Mouse (Mus musculus): ENCODE measurements around the gene Zfp934. TPM values are rescaled to one million over a fixed set of nuclear protein-coding genes. Genes with fewer than 3 reads are reported as not detected.
"Not testable (repeated sequence)": the region's sequence is repeated elsewhere in the genome, so short reads cannot be mapped to it uniquely, and the experiment has no call there.

Zfp934 gene
- polyA plus RNA-seq (2014; fragmentation: Nextera tagmentation; extraction: Ambion mirVana) = 13.7 and 15.3 TPM in 2 replicates

- not testable (repeated sequence) for H3K27ac ChIP-seq (ENCODE audit: low read depth, low read length); H3K27me3 ChIP-seq (ENCODE audit: control insufficient read depth, insufficient read depth, low read length); H3K9me3 ChIP-seq (replicated peaks; ENCODE audit: control insufficient read depth, low read length); ATAC-seq (replicated peaks; ENCODE audit: insufficient number of reproducible peaks, low FRiP score, low TSS enrichment); H3K9ac ChIP-seq (ENCODE audit: low read depth, low read length); H3K4me1 ChIP-seq (ENCODE audit: control insufficient read depth, insufficient read depth, low read length); H3K36me3 ChIP-seq (ENCODE audit: control insufficient read depth, insufficient read depth, low read length); H3K4me3 ChIP-seq (ENCODE audit: low read depth, low read length); H3K4me2 ChIP-seq
- WGBS (ENCODE audit: insufficient replicate concordance) = 80% methylated on average over 2 of the region's 6 CpGs
Observed at GRCm38 (mm10) chr13:62571099-62571498, at the start of gene Zfp934. TSS of gene Zfp934 (minus strand) at chr13:62571199.

GRCm38 (mm10) chr13:62617449-62617848, 46.5 kb upstream of the Zfp934 start:
- H3K9me3 ChIP-seq (replicated peaks; ENCODE audit: control insufficient read depth, low read length); H3K9ac ChIP-seq (ENCODE audit: low read depth, low read length); H3K36me3 ChIP-seq (ENCODE audit: control insufficient read depth, insufficient read depth, low read length); H3K27me3 ChIP-seq (ENCODE audit: control insufficient read depth, insufficient read depth, low read length); ATAC-seq (replicated peaks; ENCODE audit: insufficient number of reproducible peaks, low FRiP score, low TSS enrichment); H3K27ac ChIP-seq (ENCODE audit: low read depth, low read length); H3K4me3 ChIP-seq (ENCODE audit: low read depth, low read length); H3K4me1 ChIP-seq (ENCODE audit: control insufficient read depth, insufficient read depth, low read length); H3K4me2 ChIP-seq: not testable (repeated sequence)
- 87% methylated on average over 4 of the region's 4 CpGs for WGBS (ENCODE audit: insufficient replicate concordance)

- not testable (repeated sequence) for H3K4me3 ChIP-seq (ENCODE audit: low read depth, low read length); H3K27ac ChIP-seq (ENCODE audit: low read depth, low read length); H3K36me3 ChIP-seq (ENCODE audit: control insufficient read depth, insufficient read depth, low read length); ATAC-seq (replicated peaks; ENCODE audit: insufficient number of reproducible peaks, low FRiP score, low TSS enrichment); H3K4me2 ChIP-seq; H3K27me3 ChIP-seq (ENCODE audit: control insufficient read depth, insufficient read depth, low read length); H3K4me1 ChIP-seq (ENCODE audit: control insufficient read depth, insufficient read depth, low read length); H3K9ac ChIP-seq (ENCODE audit: low read depth, low read length); H3K9me3 ChIP-seq (replicated peaks; ENCODE audit: control insufficient read depth, low read length)
- 29% methylated on average over 1 of the region's 1 CpGs for WGBS (ENCODE audit: insufficient replicate concordance)
Observed at GRCm38 (mm10) chr13:62561696-62562095, 9.3 kb downstream of the Zfp934 start.

GRCm38 (mm10) chr13:62558189-62559110, 12.5 kb downstream of the Zfp934 start, which contains the start of gene Zfp935:
TSS of gene Zfp935 (minus strand) at chr13:62558511.
- Histone ChIP-seq H3K9ac (ENCODE audit: low read depth, low read length) (peak within 1 kb of the TSS; percentile 54; the same call in 1 of the 2 replicates), H3K4me3 (ENCODE audit: low read depth, low read length) (peak within 1 kb of the TSS; percentile 44), H3K4me2 (peak within 1 kb of the TSS; percentile 34)
- not testable (repeated sequence) for H3K4me1 ChIP-seq (ENCODE audit: control insufficient read depth, insufficient read depth, low read length); ATAC-seq (replicated peaks; ENCODE audit: insufficient number of reproducible peaks, low FRiP score, low TSS enrichment); H3K27ac ChIP-seq (ENCODE audit: low read depth, low read length); H3K9me3 ChIP-seq (replicated peaks; ENCODE audit: control insufficient read depth, low read length); H3K36me3 ChIP-seq (ENCODE audit: control insufficient read depth, insufficient read depth, low read length); H3K27me3 ChIP-seq (ENCODE audit: control insufficient read depth, insufficient read depth, low read length)
- WGBS (ENCODE audit: insufficient replicate concordance) = 6% methylated on average over 25 of the region's 27 CpGs

- ATAC-seq (replicated peaks; ENCODE audit: insufficient number of reproducible peaks, low FRiP score, low TSS enrichment); H3K4me1 ChIP-seq (ENCODE audit: control insufficient read depth, insufficient read depth, low read length); H3K9me3 ChIP-seq (replicated peaks; ENCODE audit: control insufficient read depth, low read length); H3K4me3 ChIP-seq (ENCODE audit: low read depth, low read length); H3K36me3 ChIP-seq (ENCODE audit: control insufficient read depth, insufficient read depth, low read length); H3K27me3 ChIP-seq (ENCODE audit: control insufficient read depth, insufficient read depth, low read length); H3K27ac ChIP-seq (ENCODE audit: low read depth, low read length); H3K9ac ChIP-seq (ENCODE audit: low read depth, low read length); H3K4me2 ChIP-seq: not testable (repeated sequence)
Observed at GRCm38 (mm10) chr13:62530129-62530528, 40.9 kb downstream of the Zfp934 start.

- not testable (repeated sequence) for H3K9me3 ChIP-seq (replicated peaks; ENCODE audit: control insufficient read depth, low read length); ATAC-seq (replicated peaks; ENCODE audit: insufficient number of reproducible peaks, low FRiP score, low TSS enrichment); H3K4me2 ChIP-seq; H3K36me3 ChIP-seq (ENCODE audit: control insufficient read depth, insufficient read depth, low read length); H3K9ac ChIP-seq (ENCODE audit: low read depth, low read length); H3K4me1 ChIP-seq (ENCODE audit: control insufficient read depth, insufficient read depth, low read length); H3K27ac ChIP-seq (ENCODE audit: low read depth, low read length); H3K4me3 ChIP-seq (ENCODE audit: low read depth, low read length); H3K27me3 ChIP-seq (ENCODE audit: control insufficient read depth, insufficient read depth, low read length)
- 86% methylated on average over 1 of the region's 1 CpGs for WGBS (ENCODE audit: insufficient replicate concordance)
Observed at GRCm38 (mm10) chr13:62510641-62511420, 60.2 kb downstream of the Zfp934 start.

- ATAC-seq (replicated peaks; ENCODE audit: insufficient number of reproducible peaks, low FRiP score, low TSS enrichment); H3K9ac ChIP-seq (ENCODE audit: low read depth, low read length); H3K9me3 ChIP-seq (replicated peaks; ENCODE audit: control insufficient read depth, low read length); H3K4me2 ChIP-seq; H3K4me3 ChIP-seq (ENCODE audit: low read depth, low read length); H3K27ac ChIP-seq (ENCODE audit: low read depth, low read length); H3K4me1 ChIP-seq (ENCODE audit: control insufficient read depth, insufficient read depth, low read length); H3K27me3 ChIP-seq (ENCODE audit: control insufficient read depth, insufficient read depth, low read length); H3K36me3 ChIP-seq (ENCODE audit: control insufficient read depth, insufficient read depth, low read length): not testable (repeated sequence)
- 93% methylated on average over 8 of the region's 8 CpGs for WGBS (ENCODE audit: insufficient replicate concordance)
Observed at GRCm38 (mm10) chr13:62472661-62473060, 98.3 kb downstream of the Zfp934 start.

- not testable (repeated sequence) for H3K27ac ChIP-seq (ENCODE audit: low read depth, low read length); H3K4me3 ChIP-seq (ENCODE audit: low read depth, low read length); H3K4me2 ChIP-seq; H3K9me3 ChIP-seq (replicated peaks; ENCODE audit: control insufficient read depth, low read length); H3K36me3 ChIP-seq (ENCODE audit: control insufficient read depth, insufficient read depth, low read length); H3K27me3 ChIP-seq (ENCODE audit: control insufficient read depth, insufficient read depth, low read length); H3K4me1 ChIP-seq (ENCODE audit: control insufficient read depth, insufficient read depth, low read length); H3K9ac ChIP-seq (ENCODE audit: low read depth, low read length); ATAC-seq (replicated peaks; ENCODE audit: insufficient number of reproducible peaks, low FRiP score, low TSS enrichment)
Observed at GRCm38 (mm10) chr13:62469947-62470346, 101.1 kb downstream of the Zfp934 start.
